Mouse (Mus musculus) embryonic facial prominence, embryonic 10.5 days (tissue): Measurements from ENCODE around the gene Ddx23. TPM values are rescaled to one million over a fixed set of nuclear protein-coding genes. Genes with fewer than 3 reads are reported as not detected.

Experiments used
- DNase-seq: peaks from one replicate; pipeline ENCODE4 v3.0.0-alpha.2; 2017; ENCODE audit warnings: low spot score
- H3K27ac ChIP-seq: fragments of 300-500 bp; sonication (generic); replicated peaks from 2 replicates; pipeline ENCODE4 v1.5.1; 2016; ENCODE audit warnings: mild to moderate bottlenecking
- H3K27me3 ChIP-seq: fragments of 300-500 bp; sonication (generic); replicated peaks from 2 replicates; pipeline ENCODE4 v1.6.1; 2016; ENCODE audit warnings: low read depth, mild to moderate bottlenecking; ENCODE audit not compliant: poor library complexity, severe bottlenecking
- H3K36me3 ChIP-seq: fragments of 300-500 bp; sonication (generic); replicated peaks from 2 replicates; pipeline ENCODE4 v1.6.1; 2016; ENCODE audit warnings: mild to moderate bottlenecking, moderate library complexity
- H3K4me1 ChIP-seq: fragments of 300-500 bp; sonication (generic); 2 replicates; pipeline ENCODE4 v1.6.1; 2016
- H3K4me3 ChIP-seq: fragments of 300-500 bp; sonication (generic); 2 replicates; pipeline ENCODE4 v1.5.1; 2016; ENCODE audit warnings: mild to moderate bottlenecking, moderate library complexity
- H3K9me3 ChIP-seq: fragments of 300-500 bp; sonication (generic); 2 replicates; pipeline ENCODE4 v1.6.1; 2016; ENCODE audit warnings: mild to moderate bottlenecking
- WGBS: fragments of 180-500 bp; shearing (Covaris S2); methylation state at CpG from one replicate; pipeline ENCODE4 v1.1.7; 2016; 5-methylcytosine and 5-hydroxymethylcytosine counted together
- polyA plus RNA-seq: library from polyadenylated mRNA; unstranded; fragments of >200 nt; fragmentation: Nextera tagmentation; extraction: Ambion mirVana; gene quantifications from 2 replicates; pipeline ENCODE4 v1.2.1, GENCODE M21; 2016

Gene Ddx23
- polyA plus RNA-seq, 1 experiment from 2014 or later = 31.2 TPM

DNA sequence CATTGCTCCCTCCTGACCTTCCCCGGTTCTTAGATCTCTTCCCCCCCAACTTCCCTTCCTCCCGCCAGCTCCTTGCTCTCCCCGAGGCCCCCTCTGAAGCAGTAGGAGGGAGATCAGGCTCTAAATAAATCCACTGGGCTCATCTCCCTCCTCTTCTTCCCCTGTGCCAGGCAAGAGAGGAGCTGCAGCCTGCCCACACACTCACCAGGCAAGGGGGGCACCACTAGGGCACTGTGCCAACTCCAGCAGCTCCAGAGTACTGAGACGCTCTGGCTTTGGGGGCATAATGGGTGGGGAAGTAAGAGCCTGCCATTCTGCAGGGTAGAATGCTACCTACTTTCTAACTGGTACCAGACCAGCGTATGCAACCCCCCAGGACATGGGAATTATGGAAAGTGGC is 26.2 kb downstream of the Ddx23 start:
- Histone ChIP-seq H3K27ac (no peak overlapping the region), H3K9me3 (no peaks in the 10 kb centered on the region), H3K36me3 (peaks cover 28% of the 10 kb centered on the region), H3K4me3 (peak overlapping the region; percentile 89; the same call in 1 of the 2 replicates), H3K4me1 (peaks cover 69% of the 10 kb centered on the region), H3K27me3 (peaks cover 61% of the 10 kb centered on the region)
- no peak for DNase-seq
- 35% methylated on average over 5 of the region's 5 CpGs for WGBS

DNA sequence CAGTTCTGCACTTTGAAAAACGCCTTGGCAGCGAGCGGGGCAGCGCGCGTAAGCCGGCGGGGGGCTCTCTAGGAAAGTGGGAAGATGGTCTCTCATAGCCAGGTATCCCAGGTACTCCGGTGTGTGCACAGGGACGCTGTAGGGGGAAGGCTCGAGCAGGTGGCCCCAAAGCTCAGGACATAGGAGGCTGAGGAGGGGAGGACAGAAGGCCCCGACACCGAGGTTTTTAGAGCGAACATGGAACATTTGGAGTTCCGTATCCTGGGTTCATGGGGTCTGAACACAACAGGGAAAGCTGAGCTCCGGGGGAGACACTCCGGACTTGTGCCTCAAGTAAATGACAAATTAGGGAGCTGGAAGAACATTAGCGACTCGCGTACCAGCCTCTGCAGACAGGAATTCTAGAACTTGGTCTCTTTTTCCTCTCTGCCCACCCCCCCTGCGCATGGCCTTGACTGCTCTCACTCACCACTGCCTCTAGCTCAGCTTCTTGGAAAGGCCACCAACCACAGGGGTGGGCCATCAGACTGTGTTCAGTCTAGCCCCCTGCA is 27.3 kb downstream of the Ddx23 start:
- peaks cover 80% of the 10 kb centered on the region for H3K4me1 ChIP-seq
- H3K9me3 ChIP-seq = no peaks in the 10 kb centered on the region
- H3K27me3 ChIP-seq = peaks cover 72% of the 10 kb centered on the region
- DNase-seq = peak; percentile 57
- peak overlapping the region; percentile 89 for H3K4me3 ChIP-seq
- H3K36me3 ChIP-seq = peaks cover 17% of the 10 kb centered on the region
- peak overlapping the region; percentile 96 for H3K27ac ChIP-seq
- under 1% methylated on average over 21 of the region's 21 CpGs for WGBS

DNA sequence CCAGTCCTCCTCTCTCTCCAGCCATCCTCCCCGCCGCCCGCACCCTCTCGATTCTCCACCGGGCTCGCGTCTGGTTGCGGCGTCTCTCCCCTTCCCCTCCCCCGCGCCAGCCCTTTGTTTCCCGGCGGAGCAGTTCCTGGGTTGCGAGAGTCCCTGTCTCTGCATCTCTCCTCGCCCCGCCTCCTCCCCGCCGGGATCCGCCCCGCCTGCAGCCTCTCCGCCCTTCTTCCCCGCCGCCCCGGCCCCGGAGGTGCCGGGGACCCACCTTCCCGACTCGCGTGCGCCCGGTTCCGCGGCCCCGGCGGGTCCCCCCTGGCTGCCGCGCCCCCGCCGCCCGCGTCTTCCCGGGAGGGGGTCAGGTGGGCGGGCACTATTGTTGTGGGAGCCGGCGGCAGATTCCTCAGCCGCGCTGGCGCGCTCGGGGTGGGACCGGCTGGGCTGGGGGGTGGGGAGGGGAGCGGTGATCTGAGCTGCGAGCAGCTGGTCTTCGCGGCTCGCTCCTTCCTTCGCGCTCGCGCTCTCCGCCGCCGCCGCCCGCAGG is 28.1 kb downstream of the Ddx23 start:
- Histone ChIP-seq H3K4me1 (peaks cover 79% of the 10 kb centered on the region), H3K36me3 (peaks cover 9% of the 10 kb centered on the region), H3K27me3 (peaks cover 80% of the 10 kb centered on the region), H3K27ac (peak overlapping the region; percentile 96), H3K9me3 (no peaks in the 10 kb centered on the region), H3K4me3 (peak overlapping the region; percentile 89)
- DNase-seq = peak; percentile 91
- WGBS = under 1% methylated on average over 65 of the region's 65 CpGs

DNA sequence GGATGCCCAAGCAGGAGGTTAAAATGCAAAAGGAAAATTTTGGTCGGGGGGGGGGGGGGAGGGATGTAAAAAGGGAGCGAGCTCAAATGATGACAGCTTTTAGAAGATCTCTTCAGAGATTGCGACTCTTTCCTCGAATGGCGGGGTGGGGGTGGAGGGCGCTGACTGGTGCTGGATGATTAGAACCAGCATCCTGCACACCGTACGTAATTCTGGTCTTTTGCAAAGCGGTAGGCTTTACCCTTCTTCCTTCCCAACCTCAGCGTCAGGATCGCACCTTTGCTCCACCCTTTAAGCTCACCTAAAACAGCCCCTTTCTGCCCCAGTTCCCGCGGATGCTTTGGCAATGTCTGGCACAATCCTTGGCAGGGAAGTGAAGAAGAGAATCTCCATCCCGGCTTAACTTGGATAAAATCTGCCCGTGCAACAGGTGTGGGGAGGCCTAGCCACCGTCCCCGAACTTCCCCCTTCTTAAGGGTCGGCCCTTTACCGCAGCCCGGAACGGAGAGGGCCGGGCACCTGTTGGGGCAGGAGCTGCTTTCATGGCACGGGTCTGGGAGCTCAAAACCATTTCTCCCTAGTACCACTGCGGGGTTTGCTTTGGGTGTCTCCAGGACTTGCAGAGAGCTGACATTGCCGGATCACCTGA is 28.7 kb downstream of the Ddx23 start:
- Histone ChIP-seq H3K27me3 (peaks cover 86% of the 10 kb centered on the region), H3K27ac (peak overlapping the region; percentile 96)
- WGBS = 1% methylated on average over 25 of the region's 25 CpGs

GRCm38 (mm10) chr15:98632921-98633320 is 29.8 kb downstream of the Ddx23 start:
- H3K36me3 ChIP-seq = peaks cover 5% of the 10 kb centered on the region; the same call in 1 of the 2 replicates
- no peaks in the 10 kb centered on the region for H3K9me3 ChIP-seq
- DNase-seq = peak; percentile 50
- peak overlapping the region; percentile 89 for H3K4me3 ChIP-seq
- H3K4me1 ChIP-seq = peaks cover 91% of the 10 kb centered on the region
- H3K27ac ChIP-seq = peak overlapping the region; percentile 96
- 1% methylated on average over 4 of the region's 4 CpGs for WGBS
- peaks cover 97% of the 10 kb centered on the region for H3K27me3 ChIP-seq

More for the DNA sequence above, 28.7 kb downstream of the Ddx23 start:
- H3K4me1 ChIP-seq = peaks cover 81% of the 10 kb centered on the region
- H3K9me3 ChIP-seq = no peaks in the 10 kb centered on the region
- peaks cover 5% of the 10 kb centered on the region; the same call in 1 of the 2 replicates for H3K36me3 ChIP-seq
- H3K4me3 ChIP-seq = peak overlapping the region; percentile 89
- no peak for DNase-seq

GRCm38 (mm10) chr15:98632107-98632744 is 30.5 kb downstream of the Ddx23 start:
- peak overlapping the region; percentile 89 for H3K4me3 ChIP-seq
- WGBS = under 1% methylated on average over 25 of the region's 25 CpGs
- no peaks in the 10 kb centered on the region for H3K36me3 ChIP-seq
- H3K27me3 ChIP-seq = peaks cover 95% of the 10 kb centered on the region
- H3K9me3 ChIP-seq = no peaks in the 10 kb centered on the region
- H3K4me1 ChIP-seq = peaks cover 91% of the 10 kb centered on the region
- peak overlapping the region; percentile 81 for H3K27ac ChIP-seq
- DNase-seq = peak; percentile 85

DNA sequence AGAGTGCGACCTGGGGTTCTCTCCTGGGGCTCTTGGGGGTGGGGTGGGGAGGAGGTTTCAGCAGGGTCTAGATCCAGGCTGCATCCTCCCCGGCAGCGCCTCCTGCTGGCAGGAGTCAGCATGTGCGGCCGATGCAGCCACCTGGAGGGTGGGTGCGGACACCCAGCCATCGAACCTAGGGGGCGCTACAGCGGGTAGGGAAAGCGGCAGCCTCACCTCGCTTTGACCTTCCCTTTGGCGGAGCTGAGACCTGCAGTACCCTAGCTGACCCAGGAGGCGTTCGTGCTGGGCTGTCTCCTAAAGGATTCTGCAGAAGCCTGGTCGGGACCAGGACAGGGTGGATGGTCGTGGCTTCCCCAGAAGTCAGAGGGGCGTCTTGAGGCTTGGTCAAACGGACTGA is 31.2 kb downstream of the Ddx23 start:
- Histone ChIP-seq H3K36me3 (no peaks in the 10 kb centered on the region), H3K27ac (peak overlapping the region; percentile 81), H3K4me1 (peaks cover 86% of the 10 kb centered on the region), H3K9me3 (no peaks in the 10 kb centered on the region), H3K4me3 (peak overlapping the region; percentile 89), H3K27me3 (peaks cover 95% of the 10 kb centered on the region)
- DNase-seq = peak; percentile 92
- under 1% methylated on average over 18 of the region's 18 CpGs for WGBS

- Histone ChIP-seq H3K4me1 (peaks cover 85% of the 10 kb centered on the region), H3K9me3 (no peaks in the 10 kb centered on the region), H3K27ac (peak within 1 kb of the TSS; percentile 81), H3K27me3 (peaks cover 86% of the 10 kb centered on the region), H3K36me3 (no peaks in the 10 kb centered on the region), H3K4me3 (peak within 1 kb of the TSS; percentile 89)
- DNase-seq = no peak
- whole genome bisulfite sequencing = 31% methylated on average over 4 of the region's 4 CpGs
These were observed 32.2 kb downstream of the Ddx23 start, which contains the start of gene Cacnb3 for GRCm38 (mm10) chr15:98630540-98630939. Gene Cacnb3 (plus strand): TSS chr15:98630840.

GRCm38 (mm10) chr15:98629464-98629863 is 33.2 kb downstream of the Ddx23 start:
- no peaks in the 10 kb centered on the region for H3K9me3 ChIP-seq
- no peak overlapping the region; the same call in 1 of the 2 replicates for H3K4me3 ChIP-seq
- DNase-seq = no peak
- peaks cover 75% of the 10 kb centered on the region for H3K4me1 ChIP-seq
- H3K27me3 ChIP-seq = peaks cover 78% of the 10 kb centered on the region
- no peaks in the 10 kb centered on the region for H3K36me3 ChIP-seq
- H3K27ac ChIP-seq = peak overlapping the region; percentile 78
- WGBS = 52% methylated on average over 6 of the region's 6 CpGs

DNA sequence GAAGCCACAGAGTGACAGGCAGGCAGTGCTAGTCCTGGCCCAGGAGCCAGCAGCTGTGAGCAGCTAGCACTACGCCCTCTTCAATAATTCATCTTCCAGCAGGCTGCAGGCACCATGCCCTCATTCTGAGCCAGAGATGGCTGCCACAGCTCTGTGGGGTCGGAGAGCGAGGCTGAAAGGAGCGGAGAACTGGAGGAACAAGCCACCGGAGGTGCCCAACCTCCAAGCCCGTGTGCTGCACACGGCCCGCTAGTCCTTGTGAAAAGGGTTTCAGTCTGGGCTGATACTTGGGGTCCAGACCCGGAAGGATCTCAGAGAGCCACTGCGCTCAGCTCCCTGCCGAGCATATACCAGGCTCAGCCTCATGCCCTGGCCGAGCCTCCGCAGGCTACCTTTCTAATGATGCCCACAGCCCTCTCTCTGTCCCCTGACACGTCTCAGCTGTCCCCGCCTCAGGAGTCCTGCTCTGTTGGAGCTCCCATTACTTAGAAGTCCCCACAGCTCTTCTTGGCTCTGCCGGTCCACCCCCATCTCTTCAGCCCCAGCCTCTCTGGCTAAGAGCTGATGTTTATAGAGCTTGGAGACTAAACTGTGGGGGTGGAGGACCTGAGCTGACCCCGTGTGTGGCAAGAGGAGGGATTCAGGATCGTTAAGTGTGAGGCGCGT is 34.0 kb downstream of the Ddx23 start:
- Histone ChIP-seq H3K27ac (peak overlapping the region; percentile 78), H3K4me1 (peaks cover 68% of the 10 kb centered on the region), H3K9me3 (no peaks in the 10 kb centered on the region; the same call in 1 of the 2 replicates), H3K4me3 (peak overlapping the region; percentile 42), H3K36me3 (no peaks in the 10 kb centered on the region), H3K27me3 (peaks cover 71% of the 10 kb centered on the region)
- WGBS = 9% methylated on average over 20 of the region's 20 CpGs
- DNase-seq = peak; percentile 59

GRCm38 (mm10) chr15:98626487-98627212 is 36.0 kb downstream of the Ddx23 start:
- Histone ChIP-seq H3K27ac (no peak overlapping the region), H3K4me1 (peaks cover 58% of the 10 kb centered on the region), H3K36me3 (no peaks in the 10 kb centered on the region), H3K4me3 (no peak overlapping the region), H3K9me3 (no peaks in the 10 kb centered on the region; the same call in 1 of the 2 replicates), H3K27me3 (peaks cover 68% of the 10 kb centered on the region)
- WGBS = 72% methylated on average over 7 of the region's 7 CpGs
- no peak for DNase-seq
